Mouse (Mus musculus): ENCODE measurements around the gene Tmem25.

Gene Tmem25

GRCm38 (mm10) chr9:44799102-44799957, at the start of gene Tmem25:
Gene Tmem25, minus strand, starts transcription at chr9:44799307.
- DNase-seq (ENCODE audit: low read depth, low spot score): peak; percentile 74

DNA sequence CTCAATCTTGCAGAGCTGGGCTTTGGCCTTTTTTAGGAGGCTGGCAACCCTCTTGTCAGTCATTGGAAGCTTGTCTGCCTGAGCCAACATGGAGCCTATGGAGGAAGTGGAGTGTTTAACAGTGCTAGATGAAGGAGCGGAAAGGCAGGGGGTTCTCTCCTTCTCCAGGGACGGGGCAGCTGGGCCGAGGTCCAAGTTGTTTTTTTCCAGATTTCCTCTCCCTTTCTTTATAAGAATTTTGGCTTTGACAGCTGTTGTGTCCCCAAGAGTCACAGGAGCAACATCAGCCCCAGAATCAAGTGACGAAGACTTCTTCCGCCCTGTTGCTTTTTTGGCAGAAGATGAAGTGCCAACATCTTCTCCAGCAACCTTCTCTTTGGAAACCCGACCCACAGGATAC, 48.3 kb upstream of the Tmem25 start:
- no peak for DNase-seq (ENCODE audit: low read depth, low spot score)

DNA sequence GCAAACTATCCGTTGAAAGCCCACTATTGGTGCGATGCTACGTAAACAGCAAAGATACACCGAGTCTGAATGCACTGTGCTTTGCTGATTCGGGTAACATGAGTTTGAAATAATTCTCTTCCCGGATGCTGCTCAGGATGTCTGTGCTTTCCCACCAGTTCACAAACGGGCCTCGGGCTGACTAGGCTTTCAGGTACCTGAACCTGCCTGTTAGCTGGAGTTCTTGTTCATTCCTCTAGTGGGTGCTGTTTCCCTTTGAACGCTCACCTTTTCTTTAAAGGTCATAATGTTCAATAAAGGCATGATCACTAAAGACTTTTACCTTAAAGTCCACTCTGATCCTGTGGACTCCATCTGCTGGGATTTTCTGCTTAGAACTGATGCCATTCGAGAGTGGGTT, 42.1 kb upstream of the Tmem25 start:
- DNase-seq (ENCODE audit: low read depth, low spot score): peak; percentile 77

DNA sequence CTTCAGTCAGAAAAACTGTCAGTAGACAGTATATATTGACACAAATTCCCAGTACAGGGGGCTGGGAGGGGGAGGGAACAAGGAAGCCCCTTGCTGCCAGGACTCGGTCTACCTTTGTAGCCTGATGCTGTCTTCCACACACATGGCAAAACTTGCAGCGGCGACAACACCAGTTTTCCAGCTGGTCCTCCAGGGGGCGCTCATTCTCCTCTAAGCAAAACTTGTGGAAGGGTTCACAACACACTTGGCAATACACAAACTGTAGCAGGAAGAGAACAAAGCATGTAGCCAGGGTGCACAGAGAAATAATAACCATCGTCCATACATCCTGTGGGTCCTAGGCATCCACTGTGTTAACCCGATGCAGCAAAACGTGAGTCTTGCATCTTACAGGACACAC, 37.3 kb upstream of the Tmem25 start:
- DNase-seq (ENCODE audit: low read depth, low spot score): peak; percentile 87

DNA sequence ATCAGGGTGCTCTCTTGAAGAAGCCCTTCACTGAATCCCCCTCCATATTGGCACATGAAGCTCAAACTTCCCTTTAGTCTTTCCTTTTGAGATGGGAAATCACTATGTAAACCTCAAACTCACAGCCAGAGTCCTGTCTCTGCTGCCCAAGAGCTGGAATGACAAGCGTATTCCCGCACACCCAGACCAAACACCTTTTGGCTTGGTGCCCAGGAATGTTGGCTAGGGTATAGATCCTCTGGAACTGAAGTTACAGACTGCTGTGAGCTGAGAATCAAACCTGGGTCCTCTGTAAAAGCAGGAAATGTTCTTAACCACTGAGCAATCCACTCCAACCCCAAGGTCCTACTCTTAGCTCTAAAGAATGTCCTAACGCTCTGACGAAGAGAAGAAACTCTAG, 33.2 kb upstream of the Tmem25 start:
- DNase-seq (ENCODE audit: low read depth, low spot score): no peak

DNA sequence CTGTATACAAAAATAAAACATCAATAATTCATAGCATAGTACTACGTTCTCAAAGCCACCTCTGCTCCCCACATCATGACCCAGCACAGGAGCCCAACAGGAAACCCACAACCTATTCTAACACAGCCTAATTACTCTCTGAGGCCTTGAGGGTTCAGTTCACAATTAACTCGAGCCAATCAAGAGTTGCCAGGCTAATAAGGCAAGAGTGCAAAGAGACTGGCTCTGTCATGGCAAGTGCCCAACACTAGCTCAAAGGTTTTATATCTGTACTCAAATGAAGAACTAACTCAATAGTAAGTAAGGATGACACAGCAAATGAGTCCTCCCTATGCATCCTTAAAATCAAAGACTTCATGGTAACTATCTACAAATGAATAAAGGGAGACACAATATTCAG, 31.4 kb upstream of the Tmem25 start:
- DNase-seq (ENCODE audit: low read depth, low spot score): no peak

GRCm38 (mm10) chr9:44828944-44829343, 29.8 kb upstream of the Tmem25 start:
- no peak for DNase-seq (ENCODE audit: low read depth, low spot score)

DNA sequence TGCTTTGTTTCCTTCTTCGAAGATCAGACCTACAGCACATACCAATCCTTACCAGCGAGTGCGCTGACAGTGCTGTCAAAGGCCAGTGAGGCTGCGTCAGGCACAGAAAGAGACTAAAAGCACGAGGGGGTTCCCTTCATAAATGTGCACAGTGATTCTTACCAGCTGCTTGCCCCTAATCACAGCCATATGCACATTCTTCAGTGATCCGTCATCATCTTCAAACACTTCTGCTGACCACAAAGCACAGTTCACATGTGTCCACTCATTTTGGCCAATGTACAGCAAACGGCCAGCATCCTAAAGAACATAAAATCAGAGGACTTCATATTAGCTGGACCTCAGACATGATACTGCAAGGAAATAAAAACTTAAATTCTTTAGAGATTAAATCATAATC, 27.6 kb upstream of the Tmem25 start:
- DNase-seq (ENCODE audit: low read depth, low spot score): no peak

DNA sequence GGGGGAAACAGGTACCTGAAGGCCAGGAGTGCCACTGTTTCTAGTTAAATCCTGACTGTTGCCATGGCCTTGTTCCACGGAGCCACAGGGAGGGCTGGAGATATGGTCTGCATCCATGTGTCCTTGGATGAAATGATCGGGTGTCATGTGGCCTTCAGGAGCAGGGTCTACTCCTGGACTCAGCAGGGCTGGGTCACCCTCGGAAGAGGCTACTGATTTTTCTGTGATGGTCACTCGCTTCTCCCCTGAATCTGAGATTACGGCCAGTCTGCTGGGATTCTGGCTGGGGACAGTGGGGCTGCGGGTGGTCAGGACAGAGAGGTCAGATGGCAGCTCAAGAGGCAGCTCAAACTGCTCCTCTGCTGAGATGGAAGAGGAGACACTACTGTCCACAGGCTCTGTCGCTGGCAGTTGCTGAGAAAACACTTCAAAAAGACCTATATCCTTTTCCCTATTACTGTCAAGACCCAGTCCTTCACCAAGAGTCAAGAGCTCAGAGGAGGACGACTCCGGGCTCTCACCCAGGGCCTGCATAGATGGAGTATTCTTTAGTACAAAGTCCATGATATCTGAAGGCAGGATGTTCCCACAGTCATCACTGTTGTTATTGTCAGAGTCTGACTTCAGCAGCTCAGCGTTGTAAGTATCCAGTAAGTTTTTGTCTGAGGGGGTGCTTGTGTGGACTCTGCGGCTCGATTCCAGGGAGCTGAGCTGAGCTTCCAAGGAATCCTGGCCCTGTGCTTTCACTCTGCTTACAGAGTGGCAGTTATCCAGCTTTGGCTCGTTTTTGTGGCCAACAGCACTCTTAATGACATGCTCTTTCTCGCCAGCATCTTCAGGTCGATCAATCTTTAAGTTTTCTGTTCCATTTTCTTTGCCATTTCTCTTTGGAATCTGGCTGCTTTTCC, 21.1 kb upstream of the Tmem25 start:
- no peak for DNase-seq (ENCODE audit: low read depth, low spot score)

DNA sequence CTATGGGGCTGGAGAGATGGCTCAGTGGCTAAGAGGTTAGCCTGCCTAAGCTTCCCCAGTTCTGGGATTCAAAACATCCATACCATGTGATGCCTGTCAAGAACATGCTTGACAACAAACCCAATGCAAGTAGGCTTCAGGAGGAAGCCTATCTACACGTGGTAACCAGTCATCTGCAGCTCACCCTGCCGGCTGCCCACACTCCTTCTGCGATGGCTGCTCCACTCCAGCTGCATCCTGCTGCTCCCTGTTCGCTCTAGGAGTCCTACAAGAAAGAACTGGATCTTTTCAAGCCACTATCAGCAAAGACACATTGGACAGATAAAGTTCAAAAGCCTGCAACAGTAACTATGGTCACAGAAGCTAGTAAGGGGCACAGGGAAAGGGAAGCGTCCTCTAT, 18.4 kb upstream of the Tmem25 start:
- DNase-seq (ENCODE audit: low read depth, low spot score): no peak

DNA sequence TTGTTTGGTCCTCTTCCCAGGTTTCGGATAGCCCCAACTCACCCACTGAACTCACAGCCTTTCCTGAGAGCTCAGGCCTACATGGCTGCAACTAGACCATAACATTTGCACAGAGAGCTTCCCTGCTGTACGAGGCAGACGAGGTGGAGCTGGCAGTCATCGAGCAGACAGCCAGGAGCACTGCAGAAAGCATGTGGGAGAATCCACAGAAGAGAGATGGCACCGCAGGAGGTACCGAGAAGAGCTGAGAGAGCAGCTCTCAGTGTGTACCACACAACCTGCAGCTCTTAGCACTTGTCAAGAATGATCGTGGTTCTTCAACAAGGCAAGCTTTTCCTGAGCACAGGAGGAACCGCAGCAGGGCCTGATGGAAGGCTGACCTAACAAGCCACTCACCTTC, 15.1 kb upstream of the Tmem25 start:
- DNase-seq (ENCODE audit: low read depth, low spot score): no peak

- no peak for DNase-seq (ENCODE audit: low read depth, low spot score)
Measured at GRCm38 (mm10) chr9:44810316-44810715, 11.2 kb upstream of the Tmem25 start.

DNA sequence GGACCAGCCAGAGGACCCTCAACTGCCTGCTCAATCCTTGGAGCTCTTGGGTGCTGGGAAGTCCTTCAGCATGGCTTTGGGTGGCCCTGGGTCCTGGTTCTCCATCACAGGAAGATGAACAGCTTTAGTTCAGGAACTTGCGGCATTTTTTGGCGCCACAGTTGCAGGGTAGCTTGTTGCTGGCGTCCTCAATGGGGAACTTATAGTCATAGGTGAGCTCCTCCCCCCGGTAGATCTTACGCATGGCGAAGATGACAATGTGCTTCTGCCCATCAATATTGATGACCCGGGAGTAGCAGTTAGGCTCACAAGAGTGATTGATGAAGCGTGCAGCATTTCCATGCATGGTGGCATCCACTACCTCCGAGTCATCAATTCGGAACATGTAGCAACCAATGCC, 8.7 kb upstream of the Tmem25 start:
- DNase-seq (ENCODE audit: low read depth, low spot score): no peak

GRCm38 (mm10) chr9:44807141-44807540, 8.0 kb upstream of the Tmem25 start:
- no peak for DNase-seq (ENCODE audit: low read depth, low spot score)

DNA sequence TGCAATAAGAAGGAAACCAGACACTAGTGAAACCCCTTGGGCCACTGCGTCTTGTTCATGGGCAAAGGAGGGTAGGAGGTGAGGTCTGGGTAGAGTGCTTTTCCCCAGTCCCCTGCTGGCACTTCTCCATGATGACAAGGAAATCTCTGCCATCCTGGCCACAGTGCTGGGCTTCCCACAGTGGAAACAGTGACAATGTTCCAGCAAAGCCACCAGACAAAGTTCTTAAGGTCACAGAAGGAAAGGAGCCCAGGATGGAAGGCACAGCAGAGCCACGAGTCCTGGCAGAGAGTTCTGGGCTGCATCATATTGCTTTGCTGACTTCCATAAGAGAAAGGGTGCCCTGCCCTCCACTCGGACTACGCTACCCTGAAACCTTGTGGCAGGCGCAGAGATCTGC, 6.4 kb upstream of the Tmem25 start:
- no peak for DNase-seq (ENCODE audit: low read depth, low spot score)

- DNase-seq (ENCODE audit: low read depth, low spot score): no peak
Measured at GRCm38 (mm10) chr9:44804678-44805077, 5.6 kb upstream of the Tmem25 start.

GRCm38 (mm10) chr9:44802808-44803450, 3.8 kb upstream of the Tmem25 start, which contains the start of gene Ttc36:
Gene Ttc36, minus strand, starts transcription at chr9:44803072.
- no peak for DNase-seq (ENCODE audit: low read depth, low spot score)

DNA sequence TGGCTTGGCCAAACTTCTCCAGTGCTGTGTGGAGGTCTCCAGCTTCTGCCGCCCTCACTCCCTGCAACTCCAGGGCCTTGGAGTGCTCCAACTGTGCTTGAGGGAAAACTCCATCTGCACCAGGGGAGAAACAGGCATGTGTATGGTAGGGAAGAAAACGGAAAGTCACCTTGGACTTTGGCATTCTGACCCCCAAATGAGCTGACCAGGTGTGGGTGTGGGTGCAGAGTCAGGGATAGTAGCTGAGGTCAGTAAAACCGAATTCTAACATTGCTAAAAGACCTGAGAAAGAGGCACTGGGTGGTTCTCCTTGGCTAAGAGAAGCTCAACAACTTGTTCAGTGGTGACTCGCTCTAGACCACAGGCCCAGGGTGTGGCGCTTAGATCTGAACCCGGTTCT, 2.6 kb upstream of the Tmem25 start:
- no peak for DNase-seq (ENCODE audit: low read depth, low spot score)

DNA sequence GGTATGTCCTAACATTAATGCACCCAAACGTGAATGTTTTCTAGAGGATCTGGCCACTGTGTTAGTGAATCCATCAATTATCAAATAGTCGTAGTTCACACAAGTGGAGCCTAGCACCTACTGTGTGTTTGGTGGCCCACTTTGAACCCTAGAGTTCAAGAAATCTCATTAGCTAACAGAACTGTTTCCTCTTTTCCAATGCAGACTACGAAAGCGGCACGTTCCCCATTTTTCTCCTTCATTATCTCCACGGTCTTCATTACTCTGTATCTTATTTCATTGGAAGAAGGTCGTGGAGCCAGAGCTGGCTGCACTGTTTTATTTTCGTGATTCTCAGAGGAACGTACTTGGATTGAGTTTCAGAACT, 834 bp upstream of the Tmem25 start:
- DNase-seq (ENCODE audit: low read depth, low spot score): no peak

- no peak for DNase-seq (ENCODE audit: low read depth, low spot score)
Measured at GRCm38 (mm10) chr9:44798298-44798697, 809 bp downstream of the Tmem25 start.

DNA sequence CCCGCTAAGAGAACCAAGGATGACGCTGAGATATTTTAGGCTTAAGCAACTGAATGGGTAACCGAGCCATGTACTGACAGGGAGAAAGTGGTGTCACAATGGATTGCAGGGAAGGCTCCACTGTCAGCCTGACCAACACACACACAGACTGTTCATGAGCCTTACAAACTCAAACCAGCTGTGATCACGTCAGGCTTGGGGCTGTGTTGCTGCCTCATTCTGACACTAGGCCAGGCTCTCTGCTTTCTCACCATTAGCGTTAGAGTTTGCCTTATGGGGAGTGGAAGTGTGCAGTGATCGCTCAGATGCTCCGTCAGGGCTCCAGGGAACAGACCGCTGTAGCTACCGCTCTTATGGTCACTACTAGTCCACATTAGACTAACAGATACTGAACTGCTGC, 6.3 kb downstream of the Tmem25 start:
- no peak for DNase-seq (ENCODE audit: low read depth, low spot score)
